Mouse (Mus musculus) myocyte (in vitro differentiated cells): Measurements from ENCODE around the gene Per1.

Experiments
- CEBPB ChIP-seq: IDR thresholded peaks from 2 replicates; pipeline ENCODE4 v1.6.1; 2011; ENCODE audit warnings: mild to moderate bottlenecking, moderate library complexity; ENCODE audit not compliant: poor library complexity, insufficient read depth, severe bottlenecking
- E2F4 ChIP-seq: IDR thresholded peaks from one replicate; pipeline ENCODE4 v1.6.1; 2011; ENCODE audit warnings: mild to moderate bottlenecking, control low read depth, moderate library complexity; ENCODE audit not compliant: insufficient read depth
- MAX ChIP-seq: IDR thresholded peaks from one replicate; pipeline ENCODE4 v1.6.1; 2011; ENCODE audit warnings: low read depth, mild to moderate bottlenecking, control low read depth
- MYOD1 ChIP-seq, 3 experiments: IDR thresholded peaks; one replicate each; pipeline ENCODE4 v1.6.1; 2011; ENCODE audit warnings: control low read depth in 2 of 3, low read depth in 2 of 3, mild to moderate bottlenecking in 2 of 3, moderate library complexity in 1 of 3; ENCODE audit not compliant: insufficient read length in 2 of 3, control insufficient read depth in 1 of 3
- MYOG ChIP-seq, 3 experiments: IDR thresholded peaks; one replicate each; pipeline ENCODE4 v1.6.1; 2011; ENCODE audit warnings: control low read depth in 2 of 3, low read depth in 2 of 3, mild to moderate bottlenecking in 2 of 3; ENCODE audit not compliant: insufficient read length in 2 of 3, control insufficient read depth in 1 of 3, insufficient read depth in 1 of 3
- POLR2A ChIP-seq: IDR thresholded peaks from one replicate; pipeline ENCODE4 v1.6.1; 2011; ENCODE audit warnings: low read depth, mild to moderate bottlenecking, control low read depth, moderate library complexity; ENCODE audit not compliant: insufficient read length
- POLR2AphosphoS2 ChIP-seq: IDR thresholded peaks from one replicate; pipeline ENCODE4 v1.6.1; 2011; ENCODE audit warnings: low read depth, control low read depth; ENCODE audit not compliant: insufficient read length
- REST ChIP-seq: IDR thresholded peaks from one replicate; pipeline ENCODE4 v1.6.1; 2011; ENCODE audit warnings: mild to moderate bottlenecking, control low read depth, moderate library complexity; ENCODE audit not compliant: insufficient read depth, insufficient read length
- SRF ChIP-seq: IDR thresholded peaks from one replicate; pipeline ENCODE4 v1.6.1; 2011; ENCODE audit warnings: low read depth; ENCODE audit not compliant: control insufficient read depth, insufficient read length
- TCF12 ChIP-seq: IDR thresholded peaks from one replicate; pipeline ENCODE4 v1.6.1; 2011; ENCODE audit warnings: mild to moderate bottlenecking, control low read depth; ENCODE audit not compliant: poor library complexity, insufficient read depth, severe bottlenecking
- TCF3 ChIP-seq: IDR thresholded peaks from one replicate; pipeline ENCODE4 v1.6.1; 2011; ENCODE audit warnings: low read depth, control low read depth; ENCODE audit not compliant: insufficient read length
- USF1 ChIP-seq: IDR thresholded peaks from one replicate; pipeline ENCODE4 v1.6.1; 2011; ENCODE audit warnings: low read depth, mild to moderate bottlenecking, control low read depth, moderate library complexity

- TF ChIP-seq MYOG (IDR thresholded peaks at IDR 0.05; ENCODE audit: control insufficient read depth in 1 of 3, insufficient read depth in 1 of 3, insufficient read length in 2 of 3, low read depth in 2 of 3) = no peak
- no peak for TF ChIP-seq MYOD1 (IDR thresholded peaks at IDR 0.05; ENCODE audit: control insufficient read depth in 1 of 3, insufficient read length in 2 of 3, low read depth in 2 of 3)
- TF ChIP-seq USF1 = no peak
- TF ChIP-seq MAX = no peak
- no peak for TF ChIP-seq POLR2A
- no peak for TF ChIP-seq SRF
- no peak for TF ChIP-seq CEBPB
- no peak for TF ChIP-seq TCF12
- TF ChIP-seq TCF3 = no peak
- no peak for TF ChIP-seq POLR2AphosphoS2
- TF ChIP-seq E2F4 = no peak
- no peak for TF ChIP-seq REST
These were observed 35.0 kb upstream of the Per1 start for GRCm38 (mm10) chr11:69059975-69060411.
